Mouse (Mus musculus) erythroblast, embryonic 14.5 days (primary cell): Measurements from ENCODE around the gene Als2.

Experiments
- GATA1 ChIP-seq: IDR thresholded peaks from 2 replicates; pipeline ENCODE4 v1.6.1; 2012; ENCODE audit warnings: low read length, inconsistent platforms, mixed read lengths
- TAL1 ChIP-seq: IDR thresholded peaks from 3 replicates; pipeline ENCODE4 v1.6.1; 2012; ENCODE audit warnings: low read length, inconsistent platforms, mixed read lengths

- TF ChIP-seq GATA1 (no peak), TAL1 (no peak)
These were observed 33.1 kb upstream of the Als2 start for GRCm38 (mm10) chr1:59269951-59270689.
